Mouse (Mus musculus) CH12.LX (cell line): ENCODE measurements around the gene Tmem198. TPM values are rescaled to one million over a fixed set of nuclear protein-coding genes. Genes with fewer than 3 reads are reported as not detected.

Source experiments
- DNase-seq: peaks from one replicate; pipeline ENCODE4 v3.0.0-alpha.2; 2013; ENCODE audit errors: extremely low read depth
- H3K27ac ChIP-seq: 2 replicates; pipeline ENCODE4 v1.5.1; 2012; ENCODE audit warnings: low read depth, mild to moderate bottlenecking, control low read depth, moderate library complexity; ENCODE audit not compliant: insufficient read depth
- H3K27me3 ChIP-seq: replicated peaks from 2 replicates; pipeline ENCODE3; 2012; ENCODE audit warnings: inconsistent platforms
- H3K36me3 ChIP-seq, 2 experiments: replicated peaks in 1 of 2; 2 replicates each; pipeline versions ENCODE3 to v1.6.1; 2012; ENCODE audit warnings: inconsistent platforms in 1 of 2, low read length in 1 of 2, mild to moderate bottlenecking in 1 of 2, mixed read lengths in 1 of 2, moderate library complexity in 1 of 2; ENCODE audit not compliant: control insufficient read depth in 1 of 2, insufficient read depth in 1 of 2
- H3K4me1 ChIP-seq, 2 experiments: 2 replicates each; pipeline ENCODE4 v1.6.1; 2012; ENCODE audit warnings: inconsistent platforms in 1 of 2, moderate library complexity in 1 of 2; ENCODE audit not compliant: insufficient read depth in 2 of 2, control insufficient read depth in 1 of 2
- H3K4me2 ChIP-seq: 2 replicates; pipeline ENCODE4 v1.6.1; 2012; ENCODE audit warnings: low read depth, mild to moderate bottlenecking, control low read depth; ENCODE audit not compliant: poor library complexity, insufficient read depth, severe bottlenecking
- H3K4me3 ChIP-seq, 3 experiments: fragments of 150-350 bp in 1 of 3; sonication (generic) in 1 of 3; replicated peaks in 1 of 3; 2 replicates each; pipeline versions ENCODE3 to v1.5.1; 2011 to 2012; ENCODE audit warnings: low read depth in 2 of 3, low read length in 2 of 3, mild to moderate bottlenecking in 2 of 3, moderate library complexity in 2 of 3, control low read depth in 1 of 3, improper control_type of control experiment in 1 of 3, inconsistent platforms in 1 of 3, mixed read lengths in 1 of 3; ENCODE audit not compliant: poor library complexity in 1 of 3
- H3K79me2 ChIP-seq: replicated peaks from 2 replicates; pipeline ENCODE4 v1.6.1; 2012; ENCODE audit warnings: mild to moderate bottlenecking, moderate library complexity; ENCODE audit not compliant: control insufficient read depth, poor library complexity, insufficient read depth, severe bottlenecking; ENCODE audit errors: extremely low read depth
- H3K9ac ChIP-seq: 2 replicates; pipeline ENCODE4 v1.6.1; 2012; ENCODE audit warnings: low read depth, mild to moderate bottlenecking, control low read depth, moderate library complexity; ENCODE audit not compliant: insufficient read depth
- H3K9me3 ChIP-seq: replicated peaks from 2 replicates; pipeline ENCODE3; 2012; ENCODE audit warnings: low read length, inconsistent platforms, mixed read lengths
- BHLHE40 ChIP-seq: IDR thresholded peaks from 2 replicates; pipeline ENCODE4 v1.6.1; 2011; ENCODE audit warnings: mild to moderate bottlenecking, low read depth, low read length, improper control_type of control experiment
- CHD1 ChIP-seq: IDR thresholded peaks from 2 replicates; pipeline ENCODE4 v1.6.1; 2012; ENCODE audit warnings: low read depth, low read length, improper control_type of control experiment, inconsistent platforms
- CHD2 ChIP-seq: IDR thresholded peaks from 2 replicates; pipeline ENCODE4 v1.6.1; 2011; ENCODE audit warnings: low read length, improper control_type of control experiment
- EP300 ChIP-seq: IDR thresholded peaks from 2 replicates; pipeline ENCODE4 v1.6.1; 2011; ENCODE audit warnings: low read length, improper control_type of control experiment
- GABPA ChIP-seq: IDR thresholded peaks from 2 replicates; pipeline ENCODE4 v1.6.1; 2012; ENCODE audit warnings: low read depth, low read length, improper control_type of control experiment, inconsistent platforms; ENCODE audit not compliant: insufficient replicate concordance
- HCFC1 ChIP-seq: IDR thresholded peaks from 2 replicates; pipeline ENCODE4 v1.6.1; 2012; ENCODE audit warnings: low read depth, mild to moderate bottlenecking, inconsistent platforms, low read length, improper control_type of control experiment
- IRF4 ChIP-seq: IDR thresholded peaks from 2 replicates; pipeline ENCODE4 v1.6.1; 2014; ENCODE audit warnings: low read depth, mild to moderate bottlenecking, inconsistent platforms, low read length, improper control_type of control experiment
- KAT2A ChIP-seq: IDR thresholded peaks from 2 replicates; pipeline ENCODE4 v1.6.1; 2012; ENCODE audit warnings: low read length, improper control_type of control experiment, inconsistent platforms; ENCODE audit not compliant: insufficient replicate concordance
- MAX ChIP-seq: IDR thresholded peaks from 2 replicates; pipeline ENCODE4 v1.6.1; 2011; ENCODE audit warnings: low read length, improper control_type of control experiment
- MAZ ChIP-seq: IDR thresholded peaks from 2 replicates; pipeline ENCODE4 v1.6.1; 2012; ENCODE audit warnings: low read depth, mild to moderate bottlenecking, inconsistent platforms, low read length, improper control_type of control experiment, moderate library complexity
- MEF2A ChIP-seq: IDR thresholded peaks from 2 replicates; pipeline ENCODE4 v1.6.1; 2014; ENCODE audit warnings: low read depth, mild to moderate bottlenecking, inconsistent platforms, low read length, improper control_type of control experiment, borderline replicate concordance
- MXI1 ChIP-seq: IDR thresholded peaks from 2 replicates; pipeline ENCODE4 v1.6.1; 2011; ENCODE audit warnings: mild to moderate bottlenecking, low read depth, low read length, improper control_type of control experiment
- MYC ChIP-seq: IDR thresholded peaks from 2 replicates; pipeline ENCODE4 v1.6.1; 2011; ENCODE audit warnings: low read depth, mild to moderate bottlenecking, improper control_type of control experiment, low read length
- PAX5 ChIP-seq: IDR thresholded peaks from 2 replicates; pipeline ENCODE4 v1.6.1; 2012; ENCODE audit warnings: low read length, inconsistent platforms, mixed read lengths
- POLR2A ChIP-seq: IDR thresholded peaks from 2 replicates; pipeline ENCODE4 v1.6.1; 2011; ENCODE audit warnings: low read depth, mild to moderate bottlenecking, improper control_type of control experiment, low read length
- RAD21 ChIP-seq: IDR thresholded peaks from 2 replicates; pipeline ENCODE4 v1.6.1; 2011; ENCODE audit warnings: low read depth, mild to moderate bottlenecking, low read length, improper control_type of control experiment, moderate library complexity
- SIN3A ChIP-seq: IDR thresholded peaks from 2 replicates; pipeline ENCODE4 v1.6.1; 2012; ENCODE audit warnings: low read length, improper control_type of control experiment, inconsistent platforms
- TCF12 ChIP-seq: IDR thresholded peaks from 2 replicates; pipeline ENCODE4 v1.6.1; 2014; ENCODE audit warnings: low read depth, mild to moderate bottlenecking, inconsistent platforms, low read length, improper control_type of control experiment
- UBTF ChIP-seq: IDR thresholded peaks from 2 replicates; pipeline ENCODE4 v1.6.1; 2012; ENCODE audit warnings: low read depth, mild to moderate bottlenecking, inconsistent platforms, low read length, improper control_type of control experiment, moderate library complexity
- USF1 ChIP-seq: IDR thresholded peaks from 2 replicates; pipeline ENCODE4 v1.6.1; 2014; ENCODE audit warnings: low read depth, mild to moderate bottlenecking, inconsistent platforms, low read length, improper control_type of control experiment
- ZC3H11A ChIP-seq: IDR thresholded peaks from 2 replicates; pipeline ENCODE4 v1.6.1; 2012; ENCODE audit warnings: low read depth, mild to moderate bottlenecking, inconsistent platforms, low read length, improper control_type of control experiment
- dilution Hi-C: fragments of 300-500 bp; cut with MboI; formaldehyde crosslinking; loops from 2 replicates; pipeline ENCODE4 v1.14.3; 2020; ENCODE audit warnings: low sequenced_read_pairs; ENCODE audit not compliant: extremely low pct_unique_long_range_greater_than_20kb, extremely low pct_ligation_motif_present
- in situ Hi-C: fragments of 300-500 bp; cut with MboI; formaldehyde crosslinking; loops from 3 replicates; pipeline ENCODE4 v1.14.3; 2019; ENCODE audit warnings: low sequenced_read_pairs, low pct_ligation_motif_present, low pct_unique_long_range_greater_than_20kb, mixed read lengths
- polyA plus RNA-seq: library from polyadenylated mRNA; unstranded; fragments of >175 nt; gene quantifications from 2 replicates; pipeline ENCODE4 v1.2.1, GENCODE M21; 2012; ENCODE audit warnings: low read depth; ENCODE audit not compliant: insufficient read length
- total RNA-seq, 2 experiments: library from RNA; depleted of rRNA; stranded (reverse); fragments of 300-350 nt in 1 of 2; fragments of >200 nt in 1 of 2; gene quantifications; 2 replicates each; pipeline ENCODE4 v1.2.3; 2012 to 2014

Gene Tmem198
- total and polyA plus RNA-seq, 3 experiments: 0.51 to 1.1 (median 0.80) TPM

GRCm38 (mm10) chr1:75480735-75481134 lies 1.4 kb downstream of the Tmem198 start:
- TF ChIP-seq HCFC1 (no peak), MEF2A (no peak), UBTF (no peak), SIN3A (no peak), BHLHE40 (no peak), POLR2A (no peak)
- no peak overlapping the region for H3K4me2 ChIP-seq
- H3K9me3 ChIP-seq: no peaks in the 10 kb centered on the region
- H3K36me3 ChIP-seq: peaks cover 8 to 16% of the 10 kb centered on the region in 2 experiments
- in situ Hi-C loops (no loop called here), dilution Hi-C loops (no loop called here)
- H3K4me1 ChIP-seq: peaks cover 7 to 24% of the 10 kb centered on the region in 2 experiments
- no peak overlapping the region for H3K27ac ChIP-seq
- no peak overlapping the region for H3K4me3 ChIP-seq
- no peak overlapping the region for H3K9ac ChIP-seq
- peaks cover 5% of the 10 kb centered on the region; the same call in 1 of the 2 replicates for H3K79me2 ChIP-seq
- no peak for DNase-seq
- peaks cover 7% of the 10 kb centered on the region for H3K27me3 ChIP-seq

GRCm38 (mm10) chr1:75486561-75486960 lies 7.2 kb downstream of the Tmem198 start:
- Histone ChIP-seq H3K79me2 (no peaks in the 10 kb centered on the region), H3K9me3 (no peaks in the 10 kb centered on the region), H3K36me3 (peaks cover 0 to 1% of the 10 kb centered on the region in 2 experiments), H3K4me3 (peak overlapping the region in 1 of 3 experiments; percentile 72), H3K4me2 (peak overlapping the region; percentile 93), H3K27me3 (peaks cover 57% of the 10 kb centered on the region), H3K9ac (no peak overlapping the region), H3K27ac (no peak overlapping the region), H3K4me1 (peaks cover 14 to 17% of the 10 kb centered on the region in 2 experiments)
- DNase-seq: no peak
- dilution Hi-C loops: no loop called here
- in situ Hi-C loops: no loop called here
- TF ChIP-seq KAT2A (no peak), MAZ (no peak), USF1 (no peak), ZC3H11A (no peak), GABPA (no peak), TCF12 (no peak), PAX5 (no peak), CHD1 (no peak), IRF4 (no peak)

DNA sequence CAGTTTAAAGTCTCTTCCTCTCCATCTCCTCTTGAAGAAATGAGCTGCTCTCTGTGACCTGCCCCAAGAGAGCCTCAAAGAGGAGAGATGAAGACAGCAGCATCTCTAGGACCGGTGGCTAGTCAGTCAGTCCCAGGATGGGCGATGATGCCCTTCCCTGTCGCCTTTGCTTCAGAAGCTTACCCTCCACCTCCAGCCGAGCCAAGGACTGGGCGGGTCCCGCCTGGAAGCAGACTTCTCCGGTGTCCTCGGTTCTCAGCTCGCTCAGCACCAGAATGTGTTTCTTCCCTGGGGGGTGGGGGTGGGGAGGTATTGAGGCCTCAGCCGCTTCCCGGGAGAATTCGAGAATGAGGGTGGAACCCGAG lies 7.7 kb downstream of the Tmem198 start:
- dilution Hi-C loops (no loop called here), in situ Hi-C loops (no loop called here)
- Histone ChIP-seq H3K27ac (no peak overlapping the region), H3K9ac (no peak overlapping the region; the same call in none of the 2 replicates), H3K79me2 (no peaks in the 10 kb centered on the region), H3K4me1 (peaks cover 14 to 17% of the 10 kb centered on the region in 2 experiments), H3K4me3 (peak overlapping the region; percentile 37 to 72 (median 53)), H3K4me2 (peak overlapping the region; percentile 93), H3K36me3 (peaks cover 0 to 1% of the 10 kb centered on the region in 2 experiments), H3K27me3 (peaks cover 62% of the 10 kb centered on the region), H3K9me3 (no peaks in the 10 kb centered on the region)
- TF ChIP-seq MXI1 (no peak), UBTF (0 out of 2 replicates have a peak, but pooled peaks have one; percentile 26), CHD2 (0 out of 2 replicates have a peak, but pooled peaks have one; percentile 30), RAD21 (no peak), ZC3H11A (no peak), MAX (no peak), MYC (no peak), EP300 (no peak)
- no peak for DNase-seq
